Mouse (Mus musculus) retina, postnatal 1 day (tissue): ENCODE measurements at regions not wholly inside any gene's neighbourhood (a gene's known extent, or its start where the extent isn't known, plus 50 kb on each side); places are given as distances from the start of the nearest gene placed in this dataset.
A peak's percentile ranks its signal among the peaks of the same experiment; 100 is the strongest.

Experiments
- DNase-seq: peaks from one replicate; pipeline ENCODE4 v3.0.0-alpha.2; 2012

DNA sequence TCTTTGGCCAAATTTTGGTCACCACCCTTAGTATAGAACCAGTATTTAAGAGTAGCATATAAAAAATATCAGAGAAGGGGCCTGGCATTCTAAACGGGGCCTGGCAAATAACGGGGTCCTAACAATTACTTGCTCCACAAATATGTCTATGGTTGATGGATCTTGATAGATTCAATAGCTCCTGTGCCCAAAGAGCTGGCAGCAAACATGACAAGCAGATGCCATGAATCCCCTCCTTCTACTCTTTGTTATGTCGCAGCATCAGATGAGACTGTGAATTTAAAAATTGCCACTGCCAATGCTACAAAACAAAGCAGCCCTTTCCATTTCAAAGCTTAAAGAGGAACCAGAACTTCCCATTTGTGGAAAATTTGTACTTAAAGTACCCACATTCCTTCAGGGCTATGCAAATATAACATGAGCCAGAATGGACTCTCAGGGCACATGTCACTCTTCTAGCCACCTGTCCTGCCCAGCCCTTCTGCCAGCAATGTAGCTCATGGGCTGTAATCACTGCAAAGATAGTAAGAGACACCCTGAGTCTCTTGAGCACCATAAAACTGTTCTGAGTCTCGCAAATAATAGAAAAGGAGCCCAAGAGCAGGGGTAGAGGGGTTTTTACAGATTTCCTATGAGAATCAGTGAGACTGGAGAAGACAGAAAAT lies 342.4 kb upstream of the Kirrel3 start:
- DNase-seq, result no peak

DNA sequence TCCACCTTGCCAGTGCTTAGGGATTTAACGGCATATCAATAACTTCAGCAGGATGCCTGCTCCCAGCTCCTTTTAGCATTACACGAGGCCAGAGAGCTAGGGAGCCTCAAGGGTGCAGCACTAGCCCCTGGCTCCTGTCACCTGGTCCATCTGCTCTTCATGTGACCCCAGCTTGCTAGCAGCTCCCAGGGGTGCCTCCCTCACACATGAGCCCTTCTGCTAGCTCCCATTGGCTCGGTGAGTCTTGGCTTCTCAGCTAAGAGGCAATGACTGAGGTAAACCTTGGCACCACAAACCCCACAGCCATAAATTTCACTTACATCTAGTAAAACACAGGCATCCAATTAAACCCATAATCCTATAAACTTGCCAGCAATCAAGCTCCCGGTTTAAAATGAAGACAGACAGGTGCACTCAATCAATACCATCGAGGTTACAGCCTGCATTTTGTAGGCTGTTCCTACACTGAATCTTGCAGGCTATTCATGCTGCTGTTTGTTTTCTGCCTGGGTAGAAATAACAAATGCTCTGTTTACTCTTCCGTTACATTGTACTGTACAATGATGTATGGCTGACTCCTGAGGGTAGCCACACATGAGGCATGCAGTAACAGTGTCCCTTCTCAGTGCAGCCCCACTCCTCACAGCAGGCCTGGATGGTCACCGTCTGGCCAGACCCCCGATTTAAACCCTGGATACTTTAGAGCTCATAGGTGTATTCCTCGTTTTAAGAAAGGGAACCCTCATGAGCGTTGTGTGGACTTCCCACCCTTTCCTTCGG lies 330.3 kb upstream of the Kirrel3 start:
- DNase-seq, result peak; percentile 29

DNA sequence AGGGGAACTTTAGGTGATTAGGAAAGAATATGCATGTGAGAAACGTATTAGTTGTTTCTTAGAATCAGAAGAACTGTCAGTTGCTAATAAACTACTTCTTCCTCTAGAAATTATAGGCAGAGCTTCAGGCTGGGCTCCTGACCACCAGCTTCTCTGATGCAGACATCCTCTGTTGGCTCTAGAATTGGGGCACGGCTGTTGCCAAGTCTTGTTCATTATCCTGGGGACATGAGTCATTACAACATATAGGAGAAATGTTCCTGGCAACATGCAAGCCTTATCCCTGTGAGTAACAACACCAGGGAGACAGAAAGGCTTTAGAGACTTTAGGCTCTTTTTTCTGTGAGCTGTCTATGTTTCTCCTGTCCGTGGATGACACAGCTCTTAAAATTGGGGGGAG lies 329.1 kb upstream of the Kirrel3 start:
- peak; percentile 29 for DNase-seq

GRCm38 (mm10) chr9:34161119-34161518 lies 324.6 kb upstream of the Kirrel3 start:
- DNase-seq, result no peak

GRCm38 (mm10) chr9:34186314-34186713 lies 299.4 kb upstream of the Kirrel3 start:
- DNase-seq, result no peak

GRCm38 (mm10) chr9:34192542-34192941 lies 293.2 kb upstream of the Kirrel3 start:
- DNase-seq, result no peak

- peak; percentile 64 for DNase-seq
These were observed 283.4 kb upstream of the Kirrel3 start for GRCm38 (mm10) chr9:34202122-34202941.

DNA sequence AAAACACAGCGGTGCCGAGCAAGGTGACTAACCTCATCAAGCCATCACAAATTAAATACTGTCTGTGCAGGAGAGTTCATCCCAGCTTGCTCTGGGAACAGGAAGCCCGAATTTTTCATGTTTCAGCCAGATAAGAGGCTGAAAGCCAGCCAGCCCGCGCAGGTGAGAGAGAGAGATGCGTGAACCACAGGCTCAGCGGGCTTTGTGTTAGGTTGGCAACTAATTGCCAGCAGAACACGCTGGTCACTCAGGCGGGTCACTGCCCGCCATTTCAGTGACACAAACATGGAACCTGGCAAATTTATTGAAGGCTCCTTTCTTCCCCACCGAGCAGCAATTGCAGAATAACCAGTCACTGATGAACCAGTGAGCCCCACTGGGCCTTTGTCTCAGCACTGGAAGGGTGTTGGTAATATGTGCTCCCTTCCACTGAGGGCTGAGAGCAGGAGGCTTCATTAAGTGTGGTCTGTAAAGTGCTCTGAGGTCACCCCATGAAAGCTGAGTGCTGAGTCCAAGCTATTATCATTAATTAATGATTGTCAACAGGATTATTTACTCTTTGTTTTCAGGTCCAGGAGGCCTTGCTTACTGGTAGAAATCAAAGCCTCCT lies 282.6 kb upstream of the Kirrel3 start:
- DNase-seq, result peak; percentile 54

- DNase-seq, result peak; percentile 35
These were observed 281.9 kb upstream of the Kirrel3 start for GRCm38 (mm10) chr9:34203624-34204365.

- peak; percentile 57 for DNase-seq
These were observed 281.2 kb upstream of the Kirrel3 start for GRCm38 (mm10) chr9:34204479-34204878.

DNA sequence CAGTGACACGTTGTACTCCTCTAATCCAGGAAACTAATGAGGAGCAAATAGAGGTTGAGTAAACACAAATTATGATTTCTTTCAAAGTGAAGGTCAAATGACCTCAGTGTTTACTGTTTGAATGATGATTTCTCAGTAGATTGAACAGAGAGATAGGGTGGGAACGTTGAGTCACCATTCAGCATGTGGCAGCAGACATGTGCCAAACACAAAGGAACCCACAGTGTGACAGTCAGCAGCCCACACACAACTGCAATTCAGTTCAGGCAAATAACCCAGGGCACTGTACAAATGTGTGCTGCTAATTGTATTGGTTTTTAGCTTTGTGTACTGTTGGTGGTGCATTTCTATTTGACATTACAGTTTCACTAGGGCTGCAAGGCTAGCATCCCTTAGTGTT lies 254.1 kb upstream of the Kirrel3 start:
- peak; percentile 31 for DNase-seq

GRCm38 (mm10) chr9:34234734-34235133 lies 251.0 kb upstream of the Kirrel3 start:
- DNase-seq, result no peak

GRCm38 (mm10) chr9:34239531-34239930 lies 246.2 kb upstream of the Kirrel3 start:
- DNase-seq, result no peak

DNA sequence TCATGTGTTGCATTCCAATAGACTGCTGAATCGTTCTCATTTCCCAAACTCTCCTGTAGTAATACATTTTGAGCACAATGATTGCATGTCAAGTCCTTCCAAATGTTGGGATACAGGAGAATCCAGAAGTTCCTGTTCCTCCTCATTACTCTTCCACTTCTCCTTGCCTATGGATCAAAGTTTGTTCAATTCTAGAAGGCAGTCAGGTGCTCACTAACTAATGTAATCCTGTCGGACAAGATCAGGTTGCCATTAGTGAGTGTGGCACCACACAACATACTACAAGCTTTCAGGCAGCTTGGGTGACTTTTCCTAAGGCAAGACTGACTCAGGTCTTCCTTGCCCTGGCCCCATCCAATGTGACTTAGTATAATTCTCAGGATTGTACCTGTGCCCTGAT lies 242.0 kb upstream of the Kirrel3 start:
- no peak for DNase-seq

GRCm38 (mm10) chr9:34244576-34244975 lies 241.1 kb upstream of the Kirrel3 start:
- peak; percentile 24 for DNase-seq

DNA sequence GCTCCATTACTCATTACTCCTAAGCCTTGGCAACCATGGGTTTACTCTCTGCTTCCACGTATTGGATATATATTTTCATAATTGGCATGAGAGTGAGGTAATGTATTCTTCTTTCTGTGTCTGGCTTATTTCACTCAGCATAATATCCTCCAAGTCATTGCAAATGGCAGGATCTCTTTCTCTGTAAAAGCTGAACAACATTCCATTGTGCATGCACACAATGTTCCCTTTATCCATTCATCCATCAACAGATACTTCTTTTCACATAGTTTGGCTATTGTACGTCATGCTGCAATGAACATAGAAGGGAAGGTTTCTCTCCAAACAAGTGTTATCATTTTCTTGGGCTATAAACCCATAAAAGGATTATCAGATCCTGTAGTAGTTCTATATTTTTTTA lies 232.9 kb upstream of the Kirrel3 start:
- DNase-seq, result peak; percentile 7

- no peak for DNase-seq
These were observed 227.2 kb upstream of the Kirrel3 start for GRCm38 (mm10) chr9:34258492-34258891.

DNA sequence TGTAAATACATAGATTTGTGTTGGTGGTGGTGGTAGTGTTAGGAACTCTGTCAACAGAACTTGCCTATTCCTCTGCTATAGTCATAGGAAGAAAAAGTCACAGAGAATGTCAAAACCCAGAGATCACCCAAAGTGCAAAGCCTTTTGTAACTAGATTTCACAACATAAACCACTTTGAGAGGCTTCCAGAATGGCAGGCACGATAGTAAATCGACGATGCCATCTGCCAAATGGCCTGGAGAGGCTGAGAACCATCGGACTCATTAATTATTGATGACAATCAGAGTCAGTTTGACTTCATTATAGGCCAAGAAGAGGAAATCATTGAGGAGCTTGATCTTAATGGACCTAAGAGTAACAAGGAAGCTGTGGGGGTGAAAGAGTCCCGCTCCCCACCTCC lies 207.6 kb upstream of the Kirrel3 start:
- DNase-seq, result no peak

DNA sequence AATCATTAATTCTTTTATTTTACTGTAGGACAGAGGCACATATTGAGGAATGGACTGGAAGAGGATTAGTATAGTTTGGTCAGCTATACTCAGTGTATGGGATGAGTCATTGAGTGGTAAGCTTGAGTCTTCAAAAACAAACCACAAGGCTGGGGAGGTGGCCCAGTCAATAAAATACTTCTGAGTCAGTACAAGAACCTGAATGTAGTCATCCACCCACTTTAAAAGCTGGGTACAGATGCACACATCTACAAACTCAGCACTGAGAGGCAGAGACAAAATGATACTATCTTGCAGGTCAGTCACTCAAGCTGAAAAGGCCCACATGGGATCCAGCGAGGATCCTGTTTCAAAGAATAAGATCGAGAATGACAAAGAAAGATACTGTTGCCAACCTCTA lies 206.3 kb upstream of the Kirrel3 start:
- DNase-seq, result no peak

DNA sequence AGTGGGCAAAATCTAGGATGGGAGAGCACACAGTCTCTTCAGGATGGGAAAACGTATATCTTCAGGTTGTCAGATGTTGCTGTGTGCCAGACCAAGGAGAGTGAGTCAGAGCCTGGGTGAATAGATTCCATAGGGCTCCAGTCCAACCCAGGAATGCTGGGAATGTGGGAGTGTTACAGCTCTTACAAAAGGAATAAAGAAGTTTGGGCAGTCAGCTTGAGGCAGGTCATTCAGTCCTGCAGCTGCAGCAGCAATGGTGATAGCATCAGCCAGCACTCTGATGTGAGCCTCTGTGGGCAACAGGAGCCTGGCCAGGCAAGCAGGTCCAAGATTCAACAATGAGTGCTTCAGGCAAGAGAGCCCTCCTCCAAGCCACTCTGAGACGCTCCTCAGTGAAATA lies 205.8 kb upstream of the Kirrel3 start:
- peak; percentile 12 for DNase-seq

- DNase-seq, result peak; percentile 71
These were observed 205.1 kb upstream of the Kirrel3 start for GRCm38 (mm10) chr9:34280311-34281208.
